Mouse (Mus musculus) CH12.LX (cell line): ENCODE data around the gene Ccz1.

Experiments
- CHD2 ChIP-seq: IDR thresholded peaks from 2 replicates; pipeline ENCODE4 v1.6.1; 2011; ENCODE audit warnings: low read length, improper control_type of control experiment
- ZNF384 ChIP-seq: IDR thresholded peaks from 2 replicates; pipeline ENCODE4 v1.6.1; 2012; ENCODE audit warnings: low read depth, low read length, improper control_type of control experiment, inconsistent platforms

DNA sequence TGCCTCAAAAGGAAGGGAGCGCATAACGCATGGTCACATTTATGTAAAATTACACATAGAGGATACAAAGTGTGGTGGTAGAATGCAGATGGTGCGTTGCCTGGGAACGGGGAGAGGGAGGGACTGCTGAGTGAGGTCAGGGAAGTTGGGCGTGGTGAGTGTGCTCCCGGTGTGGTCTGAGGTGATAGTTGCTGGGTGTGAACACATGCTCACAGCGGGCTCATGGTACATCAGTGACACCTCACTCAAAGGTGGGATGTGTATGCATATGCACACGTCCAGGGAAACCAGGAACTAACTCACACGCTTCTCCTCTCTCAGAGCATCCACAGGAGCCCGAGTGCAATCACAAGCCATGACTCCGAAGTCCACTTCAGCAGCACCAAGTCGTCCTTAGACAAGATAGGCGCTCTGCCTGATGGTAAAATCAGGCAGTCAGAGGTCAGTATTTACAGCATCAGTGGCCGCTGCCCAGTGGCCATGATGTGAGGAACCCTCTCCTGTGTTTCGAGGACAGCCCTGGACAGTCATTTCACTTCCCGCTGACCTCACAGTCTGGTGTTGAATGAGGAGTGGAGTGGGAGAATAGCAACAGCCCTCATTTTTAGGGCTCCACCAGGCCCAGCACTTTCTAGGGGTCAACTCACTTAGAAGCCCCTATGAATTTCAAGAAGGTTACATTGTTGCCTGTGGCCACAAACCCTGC lies 37.8 kb downstream of the Ccz1 start:
- TF ChIP-seq CHD2 (no peak), ZNF384 (no peak)
